Mouse (Mus musculus): Measurements from ENCODE around the gene Il20. TPM values are rescaled to one million over a fixed set of nuclear protein-coding genes. Genes with fewer than 3 reads are reported as not detected.

Gene Il20
- polyA plus RNA-seq, 1 experiment from 2014 or later: not detected

DNA sequence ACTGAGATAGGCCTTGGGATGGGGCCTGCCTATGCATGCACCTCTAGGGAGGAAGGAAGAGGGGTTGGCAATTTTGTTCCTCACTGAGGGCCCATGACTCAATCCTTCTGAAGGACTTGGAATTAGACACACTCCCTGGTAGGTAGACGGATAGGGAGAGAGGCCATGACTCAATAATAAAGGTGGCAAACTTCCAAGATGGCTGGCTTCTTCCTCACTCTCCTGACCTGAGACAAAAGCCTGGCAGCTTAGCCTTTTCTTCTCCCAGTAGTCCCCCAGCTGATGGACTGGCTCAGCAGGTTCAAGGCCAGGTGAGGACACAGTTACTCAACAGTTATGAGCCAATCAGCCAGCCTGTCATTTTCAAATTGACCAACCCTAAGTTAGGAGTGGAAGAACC, 18.8 kb downstream of the Il20 start:
- WGBS: 61% methylated on average over 1 of the region's 1 CpGs
- H3K9me3 ChIP-seq: no peaks in the 10 kb centered on the region
- no peak overlapping the region for H3K4me2 ChIP-seq (replicated peaks)

GRCm38 (mm10) chr1:130887354-130887753, 23.9 kb downstream of the Il20 start, which contains the start of gene Il24:
Il24 (minus strand) TSS chr1:130887454.
- Histone ChIP-seq H3K4me1 (no peaks in the 10 kb centered on the region), H3K4me3 (no peak within 1 kb of the TSS), H3K36me3 (no peaks in the 10 kb centered on the region), H3K27me3 (no peaks in the 10 kb centered on the region), H3K4me2 (replicated peaks) (no peak within 1 kb of the TSS), H3K27ac (replicated peaks) (no peak within 1 kb of the TSS), H3K9me3 (no peaks in the 10 kb centered on the region), H3K9ac (replicated peaks) (no peak within 1 kb of the TSS)
- ATAC-seq (replicated peaks): no peak

More for the DNA sequence above, 18.8 kb downstream of the Il20 start:
- Histone ChIP-seq H3K4me1 (no peaks in the 10 kb centered on the region), H3K36me3 (no peaks in the 10 kb centered on the region), H3K9ac (replicated peaks) (no peak overlapping the region), H3K4me3 (no peak overlapping the region), H3K27ac (replicated peaks) (no peak overlapping the region), H3K27me3 (no peaks in the 10 kb centered on the region)
- ATAC-seq (replicated peaks): no peak

DNA sequence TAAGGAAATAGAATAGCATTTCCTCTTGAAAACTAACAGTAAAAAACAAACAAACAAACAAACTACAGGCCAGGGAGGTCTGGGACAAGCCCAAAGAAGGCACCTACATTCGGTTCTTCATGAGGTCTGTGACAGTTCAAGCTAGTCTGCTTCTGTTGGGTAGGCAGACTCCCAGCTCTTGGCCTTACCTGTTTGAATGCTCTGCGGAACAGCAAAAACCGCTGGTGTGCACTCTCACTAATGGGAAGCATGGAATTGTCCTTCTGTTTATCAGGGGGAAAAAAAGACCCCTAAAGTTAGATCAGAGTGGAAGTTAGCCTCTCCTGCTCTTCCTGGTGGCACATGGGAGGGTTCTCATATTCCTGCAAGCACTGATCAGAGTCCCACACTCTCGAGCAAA, 28.1 kb downstream of the Il20 start:
- 88% methylated on average over 4 of the region's 4 CpGs for WGBS
- Histone ChIP-seq H3K27me3 (no peaks in the 10 kb centered on the region), H3K4me1 (peaks cover under 1% of the 10 kb centered on the region; the same call in 1 of the 2 replicates), H3K27ac (replicated peaks) (no peak overlapping the region), H3K9ac (replicated peaks) (no peak overlapping the region), H3K4me3 (no peak overlapping the region), H3K4me2 (replicated peaks) (no peak overlapping the region), H3K9me3 (no peaks in the 10 kb centered on the region), H3K36me3 (no peaks in the 10 kb centered on the region)
- ATAC-seq (replicated peaks): no peak

GRCm38 (mm10) chr1:130879927-130880326, 31.3 kb downstream of the Il20 start:
- H3K27me3 ChIP-seq: peaks cover 8% of the 10 kb centered on the region
- WGBS: 91% methylated on average over 7 of the region's 7 CpGs
- H3K9ac ChIP-seq (replicated peaks): no peak overlapping the region
- H3K4me3 ChIP-seq: no peak overlapping the region
- H3K9me3 ChIP-seq: no peaks in the 10 kb centered on the region
- peaks cover 6% of the 10 kb centered on the region; the same call in 1 of the 2 replicates for H3K4me1 ChIP-seq
- H3K27ac ChIP-seq (replicated peaks): no peak overlapping the region
- no peaks in the 10 kb centered on the region for H3K36me3 ChIP-seq
- no peak overlapping the region for H3K4me2 ChIP-seq (replicated peaks)
- ATAC-seq (replicated peaks): no peak

DNA sequence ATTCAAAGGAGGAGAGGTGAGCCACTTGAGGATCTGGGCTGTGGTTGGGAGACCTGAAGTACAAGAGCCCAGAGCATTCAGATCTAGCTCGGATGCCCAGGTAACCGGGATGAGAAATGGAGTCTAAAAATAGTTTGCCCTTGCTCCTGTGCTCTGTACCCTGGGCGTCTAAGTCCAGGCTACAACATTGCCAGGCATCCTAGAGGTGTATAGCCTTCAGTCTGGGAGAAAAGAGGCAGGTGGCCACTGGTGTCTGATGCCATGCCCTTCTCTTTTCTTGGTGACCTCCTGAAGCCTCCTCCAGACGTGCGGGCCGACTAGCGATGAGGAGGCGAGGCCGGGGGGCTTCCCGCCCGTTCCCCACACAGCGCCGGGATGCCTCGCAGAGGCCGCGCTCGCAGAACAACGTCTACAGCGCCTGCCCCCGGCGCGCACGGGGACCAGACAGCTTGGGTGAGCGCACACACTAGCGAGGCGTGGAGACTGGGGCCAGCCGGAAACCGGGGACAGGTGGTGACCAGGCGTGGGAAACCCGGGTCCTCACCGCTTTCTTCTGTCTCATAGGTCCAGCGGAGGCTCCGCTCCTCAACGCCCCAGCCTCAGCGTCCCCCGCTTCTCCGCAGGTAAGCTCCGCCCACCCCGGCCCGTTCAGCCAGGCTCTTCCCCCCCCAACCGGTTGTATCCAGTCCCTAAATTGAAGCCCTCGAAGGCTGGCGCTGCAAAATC, 33.2 kb downstream of the Il20 start:
- Histone ChIP-seq H3K9ac (replicated peaks) (peak overlapping the region; percentile 46), H3K27me3 (peaks cover 8% of the 10 kb centered on the region), H3K4me1 (peaks cover 6% of the 10 kb centered on the region; the same call in 1 of the 2 replicates), H3K36me3 (no peaks in the 10 kb centered on the region), H3K4me2 (replicated peaks) (peak overlapping the region; percentile 78), H3K4me3 (peak overlapping the region; percentile 45), H3K27ac (replicated peaks) (no peak overlapping the region), H3K9me3 (no peaks in the 10 kb centered on the region)
- peak; percentile 75 for ATAC-seq (replicated peaks)
- 3% methylated on average over 43 of the region's 43 CpGs for WGBS

- ATAC-seq (replicated peaks): peak; percentile 45; the same call in 1 of the 2 replicates
- Histone ChIP-seq H3K4me2 (replicated peaks) (no peak overlapping the region), H3K27ac (replicated peaks) (no peak overlapping the region), H3K9ac (replicated peaks) (no peak overlapping the region), H3K36me3 (no peaks in the 10 kb centered on the region), H3K4me3 (no peak overlapping the region), H3K9me3 (no peaks in the 10 kb centered on the region), H3K27me3 (peaks cover 8% of the 10 kb centered on the region), H3K4me1 (peaks cover 6% of the 10 kb centered on the region; the same call in 1 of the 2 replicates)
- 22% methylated on average over 3 of the region's 3 CpGs for WGBS
Measured at GRCm38 (mm10) chr1:130876931-130877509, 34.2 kb downstream of the Il20 start.

- Histone ChIP-seq H3K9ac (replicated peaks) (no peak overlapping the region), H3K4me3 (no peak overlapping the region), H3K27me3 (peaks cover 8% of the 10 kb centered on the region), H3K4me2 (replicated peaks) (no peak overlapping the region), H3K36me3 (no peaks in the 10 kb centered on the region), H3K4me1 (peaks cover 6% of the 10 kb centered on the region; the same call in 1 of the 2 replicates), H3K9me3 (no peaks in the 10 kb centered on the region), H3K27ac (replicated peaks) (no peak overlapping the region)
- no peak for ATAC-seq (replicated peaks)
- WGBS: 77% methylated on average over 3 of the region's 3 CpGs
Measured at GRCm38 (mm10) chr1:130875910-130876309, 35.3 kb downstream of the Il20 start.

DNA sequence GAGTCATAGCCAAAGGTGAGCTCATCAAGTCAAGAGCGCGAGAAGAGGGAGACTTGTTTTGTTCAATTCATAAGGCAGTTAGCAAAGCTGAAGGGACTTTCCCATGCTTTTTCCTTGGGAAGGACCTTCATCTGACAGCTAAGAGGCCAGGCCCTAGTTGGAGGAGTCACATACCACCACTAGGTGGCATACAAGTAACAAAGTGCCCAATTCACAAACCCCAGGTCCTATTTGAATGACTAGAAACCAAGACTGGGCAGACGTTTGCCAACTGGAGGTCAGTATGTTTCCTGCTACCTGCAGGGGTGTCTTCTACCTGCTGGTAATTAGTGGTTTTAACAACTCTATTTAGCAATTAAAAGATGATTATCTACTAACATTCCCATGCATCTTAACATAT, 36.1 kb downstream of the Il20 start:
- no peak overlapping the region for H3K4me2 ChIP-seq (replicated peaks)
- H3K4me1 ChIP-seq: peaks cover 6% of the 10 kb centered on the region; the same call in 1 of the 2 replicates
- peaks cover 8% of the 10 kb centered on the region for H3K27me3 ChIP-seq
- no peak overlapping the region for H3K9ac ChIP-seq (replicated peaks)
- 40% methylated on average over 3 of the region's 3 CpGs for WGBS
- H3K27ac ChIP-seq (replicated peaks): no peak overlapping the region
- H3K36me3 ChIP-seq: no peaks in the 10 kb centered on the region
- 0 out of 2 replicates have a peak, but pooled peaks have one; percentile 41 for ATAC-seq (replicated peaks)
- H3K9me3 ChIP-seq: no peaks in the 10 kb centered on the region
- H3K4me3 ChIP-seq: no peak overlapping the region

DNA sequence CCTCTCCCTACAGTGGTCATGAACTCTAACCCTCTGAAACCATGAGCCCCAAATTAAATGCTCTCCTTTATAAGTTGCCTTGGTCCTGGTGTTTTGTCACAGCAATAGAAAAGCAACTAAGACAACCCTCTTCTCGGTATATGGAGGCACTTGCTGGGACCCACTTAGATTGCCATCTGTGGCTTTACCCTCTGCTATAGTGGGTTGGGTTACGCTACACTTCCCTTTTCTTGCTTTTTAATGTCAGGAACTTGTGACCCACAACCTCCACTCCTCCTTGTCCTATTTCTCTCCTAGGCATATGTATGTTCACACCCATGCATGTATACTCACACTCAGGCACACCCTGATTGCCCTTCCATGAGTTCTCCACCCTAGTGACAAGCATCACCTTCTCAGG, 38.3 kb downstream of the Il20 start:
- Histone ChIP-seq H3K4me3 (no peak overlapping the region), H3K9me3 (no peaks in the 10 kb centered on the region), H3K4me2 (replicated peaks) (no peak overlapping the region), H3K9ac (replicated peaks) (no peak overlapping the region), H3K27me3 (peaks cover 6% of the 10 kb centered on the region), H3K4me1 (peaks cover 3% of the 10 kb centered on the region; the same call in 1 of the 2 replicates), H3K27ac (replicated peaks) (no peak overlapping the region), H3K36me3 (no peaks in the 10 kb centered on the region)
- WGBS: 92% methylated on average over 2 of the region's 2 CpGs
- ATAC-seq (replicated peaks): no peak

DNA sequence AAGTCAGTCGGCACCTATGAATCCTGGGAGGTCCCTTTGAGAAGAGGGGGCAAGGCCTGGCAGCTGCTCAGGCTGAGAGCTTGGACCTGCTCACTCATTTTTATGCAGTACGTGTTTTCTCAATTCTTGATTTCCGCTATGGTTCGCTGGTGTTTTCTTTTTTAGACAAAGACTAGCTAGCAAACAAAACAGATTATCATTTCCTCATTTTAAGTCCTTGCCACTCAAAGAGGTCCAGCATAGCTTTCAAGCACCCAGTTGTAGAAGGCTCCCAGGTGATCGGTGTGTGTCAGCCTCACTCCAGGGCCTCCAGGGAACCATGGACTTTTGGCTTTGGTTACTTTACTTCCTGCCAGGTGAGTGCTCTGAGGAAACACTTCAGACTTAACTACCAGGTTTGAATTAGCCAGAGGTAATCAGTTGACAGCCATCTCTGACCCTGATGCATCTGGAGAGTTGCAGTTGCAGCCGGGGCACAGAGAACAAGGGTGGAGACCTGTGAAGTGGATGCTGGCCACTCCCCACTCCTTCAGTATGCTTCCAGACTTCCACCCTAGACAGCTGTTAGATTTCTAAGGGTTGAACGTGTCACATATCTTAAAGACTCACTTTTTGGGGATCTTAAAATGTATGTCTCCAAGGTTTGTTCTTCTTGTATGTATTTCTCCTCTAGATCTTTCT, 45.6 kb downstream of the Il20 start, which contains the start of gene Fcmr:
Fcmr (plus strand) TSS at position 129 of the 681 bp plus-strand sequence.
- Histone ChIP-seq H3K9me3 (no peaks in the 10 kb centered on the region), H3K9ac (replicated peaks) (no peak within 1 kb of the TSS), H3K27me3 (no peaks in the 10 kb centered on the region), H3K27ac (replicated peaks) (no peak within 1 kb of the TSS), H3K4me2 (replicated peaks) (no peak within 1 kb of the TSS), H3K4me1 (no peaks in the 10 kb centered on the region), H3K4me3 (no peak within 1 kb of the TSS), H3K36me3 (no peaks in the 10 kb centered on the region)
- no peak for ATAC-seq (replicated peaks)
- WGBS: 69% methylated on average over 7 of the region's 7 CpGs

- Histone ChIP-seq H3K27ac (replicated peaks) (no peak overlapping the region), H3K9ac (replicated peaks) (no peak overlapping the region), H3K4me2 (replicated peaks) (no peak overlapping the region), H3K9me3 (no peaks in the 10 kb centered on the region), H3K36me3 (no peaks in the 10 kb centered on the region), H3K4me1 (no peaks in the 10 kb centered on the region), H3K4me3 (no peak overlapping the region), H3K27me3 (no peaks in the 10 kb centered on the region)
- no peak for ATAC-seq (replicated peaks)
- WGBS: 96% methylated on average over 5 of the region's 5 CpGs
Measured at GRCm38 (mm10) chr1:130864741-130865140, 46.5 kb downstream of the Il20 start.

- WGBS: 85% methylated on average over 4 of the region's 4 CpGs
- H3K9ac ChIP-seq (replicated peaks): no peak overlapping the region
- ATAC-seq (replicated peaks): no peak
Measured at GRCm38 (mm10) chr1:130864238-130864637, 47.0 kb downstream of the Il20 start.

More at GRCm38 (mm10) chr1:130864238-130864637, 47.0 kb downstream of the Il20 start:
- Histone ChIP-seq H3K9me3 (no peaks in the 10 kb centered on the region), H3K27me3 (no peaks in the 10 kb centered on the region), H3K4me3 (no peak overlapping the region), H3K4me2 (replicated peaks) (no peak overlapping the region), H3K4me1 (no peaks in the 10 kb centered on the region), H3K27ac (replicated peaks) (no peak overlapping the region), H3K36me3 (no peaks in the 10 kb centered on the region)

All from forebrain, embryonic 15.5 days (tissue).